Mouse (Mus musculus) midbrain, embryonic 14.5 days (tissue): ENCODE data around the gene Scarf2. TPM values are rescaled to one million over a fixed set of nuclear protein-coding genes. Genes with fewer than 3 reads are reported as not detected.

Experiments used
- ATAC-seq: fragments of 200-750 bp; cut with Nextera tagmentation; 2 replicates; pipeline ENCODE4 v1.8.0; 2017; ENCODE audit warnings: moderate number of reproducible peaks, moderate library complexity; ENCODE audit not compliant: low FRiP score, low TSS enrichment
- DNase-seq: peaks from one replicate; pipeline ENCODE4 v3.0.0-alpha.2; 2015
- H3K27ac ChIP-seq: fragments of 300-500 bp; sonication (generic); replicated peaks from 2 replicates; pipeline ENCODE4 v1.5.1; 2014; ENCODE audit warnings: mild to moderate bottlenecking, low read depth, low read length, moderate library complexity
- H3K27me3 ChIP-seq: fragments of 300-500 bp; sonication (generic); 2 replicates; pipeline ENCODE4 v1.6.1; 2014; ENCODE audit warnings: low read length, control low read depth, mixed read lengths; ENCODE audit not compliant: control insufficient read depth, insufficient read depth
- H3K36me3 ChIP-seq: fragments of 300-500 bp; sonication (generic); 2 replicates; pipeline ENCODE4 v1.6.1; 2014; ENCODE audit warnings: low read length, control low read depth; ENCODE audit not compliant: control insufficient read depth, insufficient read depth
- H3K4me1 ChIP-seq: fragments of 300-500 bp; sonication (generic); 2 replicates; pipeline ENCODE4 v1.6.1; 2014; ENCODE audit warnings: mild to moderate bottlenecking, antibody characterized with exemption, low read length, control low read depth; ENCODE audit not compliant: control insufficient read depth, insufficient read depth
- H3K4me2 ChIP-seq: fragments of 300-500 bp; sonication (generic); 2 replicates; pipeline ENCODE4 v1.6.1; 2014; ENCODE audit warnings: mild to moderate bottlenecking, low read length, moderate library complexity
- H3K4me3 ChIP-seq: fragments of 300-500 bp; sonication (generic); replicated peaks from 2 replicates; pipeline ENCODE4 v1.5.1; 2014; ENCODE audit warnings: low read depth, low read length
- H3K9ac ChIP-seq: fragments of 300-500 bp; sonication (generic); replicated peaks from 2 replicates; pipeline ENCODE4 v1.6.1; 2014; ENCODE audit warnings: mild to moderate bottlenecking, low read length, moderate library complexity
- H3K9me3 ChIP-seq: fragments of 300-500 bp; sonication (generic); 2 replicates; pipeline ENCODE4 v1.6.1; 2016; ENCODE audit warnings: low read length, control low read depth, mixed read lengths; ENCODE audit not compliant: control insufficient read depth
- WGBS: fragments of 180-500 bp; shearing (Covaris S2); extraction: QIAGEN DNeasy Blood & Tissue Kit; methylation state at CpG from one replicate; pipeline ENCODE4 v1.1.7; 2014; 5-methylcytosine and 5-hydroxymethylcytosine counted together
- polyA plus RNA-seq: library from polyadenylated mRNA; unstranded; fragments of >200 nt; fragmentation: Nextera tagmentation; extraction: Ambion mirVana; gene quantifications from 2 replicates; pipeline ENCODE4 v1.2.1, GENCODE M21; 2014

Gene Scarf2
- polyA plus RNA-seq, 1 experiment from 2014 or later, result 1.0 TPM

GRCm38 (mm10) chr16:17831781-17832180 is 34.7 kb downstream of the Scarf2 start:
- H3K9ac ChIP-seq, result no peak overlapping the region
- WGBS, result 11% methylated on average over 11 of the region's 11 CpGs
- H3K9me3 ChIP-seq, result no peaks in the 10 kb centered on the region
- no peak for ATAC-seq
- no peak overlapping the region for H3K4me3 ChIP-seq
- no peaks in the 10 kb centered on the region for H3K36me3 ChIP-seq
- H3K4me2 ChIP-seq, result no peak overlapping the region
- H3K27me3 ChIP-seq, result peaks cover 42% of the 10 kb centered on the region
- peak; percentile 46 for DNase-seq
- H3K4me1 ChIP-seq, result peaks cover 13% of the 10 kb centered on the region
- no peak overlapping the region for H3K27ac ChIP-seq

DNA sequence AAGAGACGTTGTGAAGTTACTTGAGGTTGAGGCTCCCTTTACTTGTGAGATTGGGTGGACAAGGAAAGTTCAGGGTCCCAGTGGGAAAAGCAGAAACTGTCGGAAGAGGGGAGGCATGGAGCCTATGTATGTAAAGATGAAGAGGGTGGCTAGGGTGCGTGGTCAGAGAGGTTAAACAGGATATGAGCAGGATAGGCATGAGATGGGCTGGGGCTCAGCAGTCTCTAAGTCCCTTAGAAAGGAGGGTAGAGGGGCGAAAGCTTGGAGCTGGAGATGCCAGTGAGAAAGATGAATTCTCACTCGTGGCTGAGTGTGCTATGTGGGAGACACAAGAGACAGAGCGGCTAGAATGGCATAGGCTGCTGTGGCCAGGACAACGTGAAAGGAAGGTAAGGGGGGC is 35.7 kb downstream of the Scarf2 start, which contains the start of gene B830017H08Rik:
Gene B830017H08Rik, plus strand, starts transcription at position 301 of the 400 bp plus-strand sequence.
- ATAC-seq (no peak), DNase-seq (no peak)
- Histone ChIP-seq H3K9ac (peak within 1 kb of the TSS; percentile 77), H3K27me3 (peaks cover 42% of the 10 kb centered on the region), H3K27ac (peak within 1 kb of the TSS; percentile 90), H3K4me3 (peak within 1 kb of the TSS; percentile 55), H3K4me2 (peak within 1 kb of the TSS; percentile 87), H3K4me1 (peaks cover 13% of the 10 kb centered on the region), H3K36me3 (no peaks in the 10 kb centered on the region), H3K9me3 (no peaks in the 10 kb centered on the region)
- WGBS, result 16% methylated on average over 7 of the region's 7 CpGs

DNA sequence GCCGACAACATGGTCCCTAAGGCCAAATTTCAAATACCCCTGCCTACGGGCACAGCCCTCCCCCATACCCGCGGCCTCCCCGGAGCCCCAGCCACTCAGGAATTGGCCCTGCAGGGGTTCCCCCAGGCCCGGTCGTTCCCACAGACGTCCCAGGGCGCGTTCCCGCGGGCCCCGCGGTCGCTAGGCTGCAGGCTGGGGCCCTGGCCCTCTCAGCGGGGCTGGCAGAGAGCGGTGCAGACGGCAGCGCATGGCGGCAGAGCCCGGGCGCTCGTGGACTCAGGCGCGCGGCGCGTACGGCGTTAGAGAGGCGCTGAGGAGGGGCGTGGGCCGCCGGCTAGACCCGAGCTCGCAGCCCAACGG is 36.2 kb downstream of the Scarf2 start:
- Histone ChIP-seq H3K27me3 (peaks cover 42% of the 10 kb centered on the region), H3K27ac (peak overlapping the region; percentile 90), H3K9ac (peak overlapping the region; percentile 77), H3K4me3 (peak overlapping the region; percentile 55), H3K4me2 (peak overlapping the region; percentile 87), H3K36me3 (no peaks in the 10 kb centered on the region), H3K4me1 (peaks cover 13% of the 10 kb centered on the region), H3K9me3 (no peaks in the 10 kb centered on the region)
- 2% methylated on average over 34 of the region's 37 CpGs for WGBS
- peak; percentile 75 for DNase-seq
- ATAC-seq, result peak; percentile 69

DNA sequence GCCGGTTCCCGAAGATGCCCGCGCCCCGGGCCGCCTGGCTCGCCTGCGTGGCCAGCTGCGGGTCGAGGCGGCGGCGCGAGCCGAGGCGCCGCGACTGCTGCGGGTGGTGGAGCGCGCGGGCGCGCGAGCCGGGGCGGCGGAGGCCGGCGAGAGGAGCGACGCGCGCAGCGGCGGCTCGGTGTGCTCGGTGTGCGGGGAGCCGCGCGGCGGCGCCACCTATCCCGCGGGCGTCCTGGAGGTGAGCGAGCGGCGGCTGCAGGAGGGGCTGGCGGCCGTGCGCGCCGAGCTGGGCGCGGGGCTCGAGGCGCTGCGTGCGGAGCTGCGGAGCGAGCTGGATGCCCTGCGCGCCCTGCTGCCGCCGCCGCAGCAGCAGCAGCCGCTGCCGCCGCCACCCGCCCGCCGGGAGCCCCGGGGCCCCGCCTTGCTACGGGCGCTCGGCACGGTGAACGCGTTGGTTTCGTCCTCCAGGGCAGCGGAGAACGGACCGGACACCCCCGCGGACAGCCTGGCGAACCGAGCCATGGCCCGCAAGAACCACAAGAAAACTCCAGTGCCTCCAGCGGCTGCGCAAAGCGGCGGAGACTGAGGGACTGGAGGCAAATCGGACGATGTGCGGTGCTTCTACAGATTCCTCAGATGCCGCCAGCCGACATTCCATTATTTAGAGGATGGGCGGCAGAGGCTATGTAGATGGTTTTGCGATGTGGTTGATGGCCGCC is 36.8 kb downstream of the Scarf2 start:
- DNase-seq, result peak; percentile 83

GRCm38 (mm10) chr16:17834543-17834942 is 37.5 kb downstream of the Scarf2 start:
- peak overlapping the region; percentile 90 for H3K27ac ChIP-seq
- 0 out of 2 replicates have a peak, but pooled peaks cover 2% of the 10 kb centered on the region for H3K36me3 ChIP-seq
- ATAC-seq (no peak), DNase-seq (no peak)
- H3K9ac ChIP-seq, result peak overlapping the region; percentile 77
- peaks cover 42% of the 10 kb centered on the region for H3K27me3 ChIP-seq
- peaks cover 13% of the 10 kb centered on the region for H3K4me1 ChIP-seq
- H3K9me3 ChIP-seq, result no peaks in the 10 kb centered on the region
- WGBS, result 49% methylated on average over 7 of the region's 7 CpGs
- peak overlapping the region; percentile 87 for H3K4me2 ChIP-seq
- peak overlapping the region; percentile 55 for H3K4me3 ChIP-seq

More for the DNA sequence above, 36.8 kb downstream of the Scarf2 start:
- peak overlapping the region; percentile 55 for H3K4me3 ChIP-seq
- H3K36me3 ChIP-seq, result 0 out of 2 replicates have a peak, but pooled peaks cover 2% of the 10 kb centered on the region
- peak overlapping the region; percentile 87 for H3K4me2 ChIP-seq
- H3K27me3 ChIP-seq, result peaks cover 42% of the 10 kb centered on the region
- peak overlapping the region; percentile 77 for H3K9ac ChIP-seq
- under 1% methylated on average over 101 of the region's 103 CpGs for WGBS
- H3K27ac ChIP-seq, result peak overlapping the region; percentile 90
- H3K4me1 ChIP-seq, result peaks cover 13% of the 10 kb centered on the region
- peak; percentile 64 for ATAC-seq
- no peaks in the 10 kb centered on the region for H3K9me3 ChIP-seq

DNA sequence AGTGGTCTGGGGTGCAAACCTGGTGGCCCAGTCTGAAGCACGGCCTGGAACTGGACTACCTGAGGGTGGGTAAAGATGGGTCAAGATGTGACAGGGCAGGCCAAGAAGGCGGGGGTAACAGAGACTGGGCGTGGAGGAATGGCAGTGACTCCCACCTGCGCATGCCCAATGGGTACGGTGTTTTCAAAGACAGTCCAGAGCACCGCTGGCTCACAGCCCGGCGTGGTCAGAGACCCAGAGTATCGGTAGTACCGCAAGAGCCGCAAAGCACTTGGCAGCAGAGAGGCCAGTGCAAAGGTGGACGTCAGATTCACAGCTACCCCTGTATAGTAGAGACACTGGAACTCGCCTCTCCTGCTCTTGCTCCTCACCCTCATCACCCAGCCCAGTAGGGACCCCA is 38.4 kb downstream of the Scarf2 start:
- H3K27ac ChIP-seq, result no peak overlapping the region
- ATAC-seq (no peak), DNase-seq (no peak)
- H3K9me3 ChIP-seq, result no peaks in the 10 kb centered on the region
- no peak overlapping the region for H3K9ac ChIP-seq
- WGBS, result 52% methylated on average over 13 of the region's 13 CpGs
- H3K4me2 ChIP-seq, result no peak overlapping the region
- H3K27me3 ChIP-seq, result peaks cover 42% of the 10 kb centered on the region
- H3K4me1 ChIP-seq, result peaks cover 13% of the 10 kb centered on the region
- H3K4me3 ChIP-seq, result no peak overlapping the region
- H3K36me3 ChIP-seq, result peaks cover 11% of the 10 kb centered on the region; the same call in 1 of the 2 replicates

- Histone ChIP-seq H3K27ac (no peak within 1 kb of the TSS), H3K4me1 (peaks cover 10% of the 10 kb centered on the region), H3K9ac (no peak within 1 kb of the TSS), H3K27me3 (peaks cover 25% of the 10 kb centered on the region), H3K4me2 (no peak within 1 kb of the TSS), H3K4me3 (no peak within 1 kb of the TSS), H3K36me3 (peaks cover 37% of the 10 kb centered on the region), H3K9me3 (no peaks in the 10 kb centered on the region)
- DNase-seq (no peak), ATAC-seq (no peak)
- 83% methylated on average over 6 of the region's 6 CpGs for WGBS
Measured at GRCm38 (mm10) chr16:17838051-17838450, 41.0 kb downstream of the Scarf2 start, which contains the start of gene Car15. TSS of gene Car15 (minus strand) at chr16:17838364.

- Histone ChIP-seq H3K27me3 (peaks cover 11% of the 10 kb centered on the region), H3K27ac (no peak overlapping the region), H3K36me3 (peaks cover 56% of the 10 kb centered on the region), H3K4me2 (no peak overlapping the region), H3K9ac (no peak overlapping the region), H3K4me3 (no peak overlapping the region), H3K9me3 (no peaks in the 10 kb centered on the region), H3K4me1 (peaks cover under 1% of the 10 kb centered on the region; the same call in 1 of the 2 replicates)
- WGBS, result 88% methylated on average over 4 of the region's 4 CpGs
- DNase-seq, result no peak
- ATAC-seq, result no peak
Measured at GRCm38 (mm10) chr16:17839976-17840375, 42.9 kb downstream of the Scarf2 start.

GRCm38 (mm10) chr16:17842437-17842836 is 45.4 kb downstream of the Scarf2 start:
- Histone ChIP-seq H3K36me3 (peaks cover 80% of the 10 kb centered on the region), H3K4me1 (no peaks in the 10 kb centered on the region), H3K4me2 (no peak overlapping the region), H3K9ac (no peak overlapping the region), H3K27me3 (no peaks in the 10 kb centered on the region), H3K27ac (no peak overlapping the region), H3K9me3 (no peaks in the 10 kb centered on the region), H3K4me3 (no peak overlapping the region)
- ATAC-seq, result no peak
- WGBS, result 93% methylated on average over 7 of the region's 7 CpGs
- DNase-seq, result no peak
